Mouse (Mus musculus) ovary, adult 18-20 months (tissue): ENCODE data around the gene Lipt1.

ENCODE experiments used
- DNase-seq: peaks from one replicate; pipeline ENCODE4 v3.0.0; 2022; ENCODE audit warnings: low spot score, mixed read lengths

Gene Lipt1

GRCm38 (mm10) chr1:37871704-37872103 lies at the start of gene Lipt1:
Gene Lipt1 (plus strand): TSS chr1:37871738.
- DNase-seq = no peak

DNA sequence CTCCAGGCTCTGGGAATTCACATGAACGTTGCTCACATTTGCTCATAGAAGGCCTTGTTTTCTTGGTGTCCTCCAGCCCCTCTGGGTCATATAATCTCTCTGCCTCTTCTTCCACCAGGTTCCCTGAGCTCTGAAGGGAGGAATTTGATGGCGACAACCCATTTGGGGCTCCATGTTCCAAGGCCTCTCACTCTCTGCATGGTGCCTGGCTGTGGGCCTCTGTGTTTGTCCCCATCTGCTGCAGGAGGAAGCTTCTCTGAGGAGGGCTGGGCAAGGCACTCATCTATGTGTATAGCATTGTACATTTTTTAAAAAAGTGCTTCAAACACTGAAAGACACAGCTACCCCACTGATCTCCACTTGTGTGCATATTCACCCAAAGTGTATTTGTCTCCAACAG lies 39.9 kb upstream of the Lipt1 start:
- DNase-seq = no peak

DNA sequence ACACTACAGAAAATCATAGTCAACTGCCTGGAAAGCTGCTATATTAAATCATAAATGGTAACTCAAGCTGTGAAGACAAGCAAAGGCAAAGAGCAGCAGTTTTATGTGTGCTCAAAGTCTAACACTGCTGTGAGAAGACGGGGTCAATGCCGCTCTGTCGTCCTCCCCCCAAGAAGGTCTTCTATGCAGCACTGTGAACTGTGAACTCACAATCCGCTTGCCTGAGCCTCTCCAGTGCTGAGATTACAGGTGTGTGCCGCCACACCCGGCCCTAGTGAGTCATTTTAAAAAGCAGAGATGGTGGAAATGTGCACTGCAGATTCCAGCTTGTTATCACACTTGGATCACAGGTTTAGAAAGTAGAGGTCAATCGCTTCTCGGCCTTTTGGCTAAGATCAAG lies 24.7 kb upstream of the Lipt1 start:
- DNase-seq = no peak

DNA sequence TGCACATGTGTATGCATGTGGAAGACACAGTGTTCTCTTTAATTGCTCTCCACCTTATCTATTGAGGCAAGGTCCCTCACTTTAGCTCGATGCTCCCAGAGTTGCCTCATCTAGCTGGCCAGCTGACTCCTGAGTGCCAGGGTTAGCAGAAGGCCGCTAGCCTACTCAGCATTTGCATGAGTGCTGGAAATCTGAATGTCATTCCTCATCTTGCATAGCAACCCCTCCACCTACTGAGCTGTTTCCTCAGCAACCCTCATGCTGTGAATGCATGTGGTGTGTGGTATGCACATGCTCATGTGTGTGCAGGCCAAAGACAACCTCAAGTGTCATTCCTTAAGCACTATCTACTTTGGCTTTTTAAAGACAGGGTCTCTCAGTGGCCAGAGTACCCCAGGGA lies 20.8 kb upstream of the Lipt1 start:
- no peak for DNase-seq

DNA sequence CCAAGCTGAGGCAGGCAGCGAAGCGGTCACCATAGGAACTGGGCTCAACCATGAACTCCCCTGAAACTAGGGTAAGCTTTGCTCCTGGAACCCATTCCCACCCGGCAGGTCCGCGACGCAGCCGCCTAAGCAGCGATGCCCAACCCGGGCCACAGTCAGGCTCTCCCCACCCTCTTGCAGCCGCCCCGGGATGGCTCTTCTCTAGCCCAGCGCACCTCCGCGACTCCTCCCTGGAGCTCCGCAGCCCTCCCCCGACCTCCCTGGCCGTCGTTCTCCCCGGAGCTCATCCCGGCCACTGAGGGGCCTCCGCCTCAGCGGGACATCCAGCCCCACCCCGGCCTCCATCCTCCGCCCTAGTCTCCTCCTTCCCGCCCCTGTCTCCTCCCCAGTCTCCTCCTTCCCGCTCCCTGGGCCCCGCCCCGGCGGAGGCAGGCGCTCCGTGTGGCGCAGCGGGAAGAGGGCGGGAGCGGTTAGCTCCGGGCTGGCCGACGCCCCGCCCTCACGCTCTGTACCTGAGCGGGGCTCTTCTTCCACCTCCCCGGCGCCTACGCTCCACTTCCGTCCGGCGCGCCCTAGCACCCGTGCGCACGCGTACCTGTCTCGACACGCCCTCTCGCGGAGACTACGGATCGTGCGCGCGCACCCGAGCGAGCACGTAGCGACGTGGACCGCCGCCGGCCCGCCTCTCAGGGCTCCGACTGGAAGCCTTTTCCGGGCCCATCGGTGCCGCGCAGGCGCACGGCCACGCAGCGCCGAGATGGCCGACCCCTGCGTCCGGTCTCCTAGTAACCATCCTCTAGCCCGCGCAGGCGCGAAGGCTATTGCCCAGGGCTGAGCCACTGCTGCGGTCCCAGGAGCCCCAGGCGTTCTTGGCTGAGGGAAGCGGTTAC lies 6.8 kb upstream of the Lipt1 start:
- DNase-seq = peak; percentile 100

- DNase-seq = no peak
These were observed 5.9 kb upstream of the Lipt1 start for GRCm38 (mm10) chr1:37865401-37866215.

GRCm38 (mm10) chr1:37866286-37866685 lies 5.3 kb upstream of the Lipt1 start, which contains the start of gene Tsga10:
Gene Tsga10 (minus strand): TSS chr1:37866429.
- DNase-seq = no peak

- DNase-seq = no peak
These were observed 4.5 kb upstream of the Lipt1 start for GRCm38 (mm10) chr1:37867056-37867455.

- no peak for DNase-seq
These were observed 3.7 kb upstream of the Lipt1 start for GRCm38 (mm10) chr1:37867684-37868322.

- DNase-seq = no peak
These were observed 2.9 kb upstream of the Lipt1 start for GRCm38 (mm10) chr1:37868640-37869039.

- no peak for DNase-seq
These were observed 2.2 kb upstream of the Lipt1 start for GRCm38 (mm10) chr1:37869362-37869761.

- peak; percentile 77 for DNase-seq
These were observed 861 bp downstream of the Lipt1 start for GRCm38 (mm10) chr1:37872131-37873067.

GRCm38 (mm10) chr1:37873157-37873556 lies 1.6 kb downstream of the Lipt1 start:
- DNase-seq = no peak

DNA sequence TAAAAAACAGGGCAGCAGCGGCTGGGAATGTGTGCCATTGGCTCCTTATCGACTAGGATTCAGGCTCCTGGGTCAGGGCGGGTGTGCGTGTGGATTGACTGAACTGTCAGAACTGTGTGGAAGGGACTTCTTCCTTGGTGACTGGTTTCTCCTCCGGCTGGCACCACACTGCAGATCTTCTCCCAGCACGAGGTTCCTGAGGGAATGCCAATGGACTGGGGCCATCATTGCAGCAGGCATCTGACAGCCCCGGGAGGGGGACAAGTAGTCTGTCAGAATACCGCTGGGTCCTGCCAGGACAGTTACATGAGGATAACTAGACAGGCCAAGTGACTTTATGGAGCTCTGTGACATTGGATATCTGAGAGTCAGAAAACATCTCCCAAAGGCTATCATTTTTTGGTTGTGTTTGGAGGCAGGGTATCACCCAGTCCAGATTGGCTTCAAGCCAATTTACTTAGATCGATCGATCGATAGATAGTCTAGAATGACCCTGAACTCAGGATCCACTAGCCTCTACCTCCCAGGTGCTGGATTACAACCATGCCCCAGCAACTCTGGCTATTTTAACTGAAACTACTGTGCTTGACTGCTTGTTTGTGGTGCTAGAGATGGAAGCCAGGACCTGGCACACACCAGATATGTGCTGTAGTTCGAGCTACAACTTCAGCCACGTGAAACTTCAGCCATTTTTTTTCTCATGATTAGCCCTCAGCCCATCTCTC lies 6.4 kb downstream of the Lipt1 start:
- no peak for DNase-seq

- no peak for DNase-seq
These were observed 11.9 kb downstream of the Lipt1 start for GRCm38 (mm10) chr1:37883411-37883810.

- DNase-seq = no peak
These were observed 12.9 kb downstream of the Lipt1 start for GRCm38 (mm10) chr1:37884451-37884850.

DNA sequence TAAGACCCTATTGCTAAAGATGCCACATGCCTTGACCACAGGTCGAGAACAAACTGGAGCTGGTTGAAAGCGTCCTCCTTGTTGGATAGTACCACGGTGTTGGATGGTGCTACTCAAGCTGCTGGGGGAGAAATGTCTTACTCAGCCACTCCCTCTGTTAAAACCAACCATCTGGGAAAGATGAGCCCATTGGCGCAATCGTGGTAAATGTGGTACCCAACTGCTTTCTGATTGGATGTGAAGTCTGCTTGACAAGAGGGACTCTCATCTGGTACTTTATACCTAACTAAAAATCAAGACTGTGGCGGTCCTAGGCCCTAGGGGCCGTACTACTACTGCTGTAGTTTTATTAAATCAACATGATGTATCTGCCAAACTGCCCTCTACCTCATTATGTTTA lies 17.7 kb downstream of the Lipt1 start:
- DNase-seq = no peak

DNA sequence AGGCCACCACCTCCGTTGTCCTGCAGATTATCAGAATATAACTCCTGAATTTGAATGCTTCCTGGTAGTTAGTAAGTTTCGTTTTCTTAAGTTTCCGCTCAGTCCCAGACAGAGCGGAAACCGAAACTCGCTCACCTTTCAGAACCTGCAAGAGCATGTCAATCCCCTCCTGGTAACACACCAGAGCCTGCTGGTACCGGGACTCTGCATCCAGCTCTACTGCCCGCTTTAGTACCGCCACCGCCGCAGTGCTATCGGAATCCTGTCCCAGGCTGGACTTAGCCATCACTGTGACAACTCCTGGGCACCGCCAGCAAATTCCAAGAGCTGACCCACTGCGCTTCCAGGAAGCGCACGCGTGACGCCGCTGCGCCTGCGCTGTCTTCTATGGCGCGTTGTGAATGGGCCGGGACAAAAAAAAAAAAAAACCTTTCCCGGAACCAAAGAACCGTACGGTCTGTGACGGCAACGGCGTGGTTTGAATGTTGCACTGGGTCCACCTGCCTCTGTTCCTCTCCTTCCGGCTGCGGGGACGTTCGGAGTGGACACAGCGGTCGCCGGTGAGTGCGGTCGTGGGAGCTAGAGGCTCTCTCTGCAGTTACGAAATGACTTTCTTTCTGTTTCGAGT lies 18.6 kb downstream of the Lipt1 start, which contains the start of the genes Mitd1 and Mrpl30:
Gene Mitd1, minus strand, starts transcription at position 387 of the 628 bp plus-strand sequence.
Gene Mrpl30, plus strand, starts transcription at position 453 of the 628 bp plus-strand sequence.
- peak; percentile 79 for DNase-seq

- DNase-seq = no peak
These were observed 19.9 kb downstream of the Lipt1 start for GRCm38 (mm10) chr1:37891400-37891799.

DNA sequence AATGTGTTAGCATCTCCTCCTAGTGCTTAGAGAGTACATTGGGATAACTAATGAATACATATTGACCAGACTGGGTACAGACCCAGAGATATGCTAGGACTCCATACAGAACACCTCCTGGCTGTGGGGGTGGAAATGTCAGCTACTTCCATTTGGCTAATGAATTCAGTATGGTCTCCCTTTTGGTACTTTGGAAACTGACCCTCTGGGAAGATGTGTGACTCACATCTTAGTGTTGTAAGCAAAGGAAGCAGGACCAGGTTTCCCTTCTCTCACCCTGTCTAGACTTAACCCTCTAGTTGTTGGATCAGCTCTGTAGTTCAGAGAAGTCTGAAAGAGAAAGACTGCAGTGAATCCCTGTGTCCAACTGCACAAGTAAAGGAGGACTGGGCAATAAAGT lies 23.1 kb downstream of the Lipt1 start:
- no peak for DNase-seq
